13 mouse cellular contexts compared by ENCODE assay signal in genomic region chrX:38641435-38641834, GRCm38 (mm10).
"Had no signal": no experiment of that assay in that cellular context is flagged by ENCODE, and none has a peak within 500 bp of the region (broad histone marks: within the 10 kb centered on the region; RNA-seq: fewer than 3 reads in every experiment).

No protein-coding gene starts in this region.

- H3K27me3 ChIP-seq: limb, embryonic 15.5 days; liver, embryonic 12.5 days; midbrain, embryonic 15.5 days; neural tube, embryonic 12.5 days had no signal

- ATAC-seq: liver, embryonic 12.5 days; midbrain, embryonic 15.5 days had no signal

- H3K4me3 ChIP-seq: left cerebral cortex, adult 2 months; limb, embryonic 15.5 days; liver, embryonic 12.5 days; midbrain, embryonic 10.5 days; midbrain, embryonic 15.5 days; neural tube, embryonic 12.5 days had no signal

- H3K27ac ChIP-seq: left cerebral cortex, adult 2 months; limb, embryonic 15.5 days; liver, embryonic 12.5 days; midbrain, embryonic 10.5 days; midbrain, embryonic 15.5 days; neural tube, embryonic 12.5 days had no signal

- H3K9me3 ChIP-seq: limb, embryonic 15.5 days; liver, embryonic 12.5 days; midbrain, embryonic 10.5 days; midbrain, embryonic 15.5 days; neural tube, embryonic 12.5 days had no signal

- H3K4me1 ChIP-seq: limb, embryonic 15.5 days; liver, embryonic 12.5 days; midbrain, embryonic 10.5 days; midbrain, embryonic 15.5 days; neural tube, embryonic 12.5 days had no signal

- H3K9ac ChIP-seq: limb, embryonic 15.5 days; liver, embryonic 12.5 days; lung, embryonic 14.5 days; midbrain, embryonic 15.5 days; neural tube, embryonic 12.5 days had no signal

- H3K4me2 ChIP-seq: limb, embryonic 15.5 days; liver, embryonic 12.5 days; lung, embryonic 14.5 days; midbrain, embryonic 15.5 days; neural tube, embryonic 12.5 days had no signal

- DNase-seq: kidney, adult 18-20 months; kidney, postnatal 10 days; lung, embryonic 14.5 days; lung, postnatal 4 days; spleen, adult 18-20 months; thymus, adult 2 months; thymus, postnatal 36 days had no signal

- H3K36me3 ChIP-seq: limb, embryonic 15.5 days; liver, embryonic 12.5 days; midbrain, embryonic 10.5 days; midbrain, embryonic 15.5 days; neural tube, embryonic 12.5 days had no signal
